Mouse (Mus musculus) cerebellum, postnatal 36 days (tissue): ENCODE measurements around the gene Mmp20.

ENCODE experiments used
- DNase-seq, 2 experiments: peaks; one replicate each; pipeline ENCODE4 v3.0.0; 2021 to 2022; ENCODE audit warnings: mixed read lengths in 2 of 2

Gene Mmp20

GRCm38 (mm10) chr9:7693961-7694360, 65.9 kb downstream of the Mmp20 start:
- DNase-seq: no peak

GRCm38 (mm10) chr9:7695646-7696045, 67.6 kb downstream of the Mmp20 start:
- no peak for DNase-seq

GRCm38 (mm10) chr9:7708698-7709097, 80.7 kb downstream of the Mmp20 start:
- no peak for DNase-seq

- DNase-seq: no peak
Observed at GRCm38 (mm10) chr9:7711196-7711595, 83.2 kb downstream of the Mmp20 start.

- peak; percentile 5 to 49 for DNase-seq
Observed at GRCm38 (mm10) chr9:7714062-7714907, 86.3 kb downstream of the Mmp20 start.

GRCm38 (mm10) chr9:7714908-7715175, 86.8 kb downstream of the Mmp20 start:
- DNase-seq: no peak

- DNase-seq: no peak
Observed at GRCm38 (mm10) chr9:7721543-7721942, 93.5 kb downstream of the Mmp20 start.
